In the genomic region with DNA sequence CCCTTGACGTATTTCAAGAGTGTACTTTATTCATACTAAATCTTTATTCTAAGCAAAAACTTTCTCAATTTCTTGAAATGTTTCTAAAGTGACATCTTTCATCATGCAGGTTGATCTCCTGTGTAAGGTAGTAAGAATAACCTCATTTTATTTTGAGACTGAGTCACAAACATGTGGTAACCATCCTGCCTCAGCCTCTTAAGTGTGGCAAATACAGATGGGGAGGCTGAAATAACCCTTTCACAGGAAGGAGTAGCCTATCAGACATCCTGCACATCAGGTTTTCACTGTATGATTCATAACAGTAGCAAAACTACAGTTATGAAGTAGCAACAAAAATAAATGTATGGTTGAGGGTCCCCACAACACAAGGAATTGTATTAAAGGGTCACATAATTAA, we compare ENCODE assay signal across 38 mouse cellular contexts. TPM values are rescaled to one million over a fixed set of nuclear protein-coding genes. Genes with fewer than 3 reads are reported as not detected.
"Had no signal": no experiment of that assay in that cellular context is flagged by ENCODE, and none has a peak within 500 bp of the region (broad histone marks: within the 10 kb centered on the region; RNA-seq: fewer than 3 reads in every experiment).

No protein-coding gene starts in this region.

- H3K27ac ChIP-seq: heart, embryonic 10.5 days; heart, embryonic 13.5 days; heart, embryonic 15.5 days; hindbrain, embryonic 10.5 days; hindbrain, embryonic 12.5 days; hindbrain, embryonic 13.5 days; hindbrain, embryonic 14.5 days; hindbrain, embryonic 15.5 days; hindbrain, postnatal 0 days; intestine, embryonic 15.5 days; kidney, embryonic 15.5 days; kidney, postnatal 0 days; layer of hippocampus, adult 2 months had no signal

- H3K9ac ChIP-seq: heart, embryonic 12.5 days; heart, embryonic 13.5 days; heart, embryonic 15.5 days; hindbrain, embryonic 12.5 days; hindbrain, embryonic 13.5 days; hindbrain, embryonic 14.5 days; hindbrain, embryonic 15.5 days; intestine, embryonic 15.5 days; kidney, embryonic 15.5 days had no signal

- H3K4me3 ChIP-seq: heart, embryonic 10.5 days; heart, embryonic 12.5 days; heart, embryonic 13.5 days; heart, embryonic 15.5 days; hindbrain, embryonic 10.5 days; hindbrain, embryonic 12.5 days; hindbrain, embryonic 13.5 days; hindbrain, embryonic 15.5 days; intestine, embryonic 15.5 days; kidney, embryonic 15.5 days; layer of hippocampus, adult 2 months had no signal

- DNase-seq: heart, postnatal 10 days; heart, postnatal 14 days; heart, postnatal 36 days; heart, postnatal 4 days; kidney, adult 11 months; kidney, adult 18-20 months; kidney, adult 2 months; kidney, adult 8-10 months; kidney, adult 9 months; kidney, postnatal 10 days; kidney, postnatal 14 days; kidney, postnatal 25 days; kidney, postnatal 36 days; kidney, postnatal 4 days; layer of hippocampus, adult 9-11 months; layer of hippocampus, postnatal 36 days had no signal

- H3K4me2 ChIP-seq: heart, embryonic 11.5 days; heart, embryonic 12.5 days; heart, embryonic 13.5 days; heart, embryonic 15.5 days; hindbrain, embryonic 12.5 days; hindbrain, embryonic 13.5 days; hindbrain, embryonic 14.5 days; hindbrain, embryonic 15.5 days; intestine, embryonic 15.5 days; kidney, embryonic 15.5 days had no signal

- H3K27me3 ChIP-seq: heart, embryonic 12.5 days; heart, embryonic 13.5 days; heart, embryonic 15.5 days; hindbrain, embryonic 12.5 days; hindbrain, embryonic 13.5 days; hindbrain, embryonic 15.5 days; intestine, embryonic 15.5 days; kidney, embryonic 15.5 days had no signal

- ATAC-seq: hindbrain, embryonic 16.5 days; hindbrain, postnatal 0 days; inflammation-experienced regulatory T-cells, adult 6 months; intestine, embryonic 15.5 days; intestine, embryonic 16.5 days; intestine, postnatal 0 days had no signal

- H3K9me3 ChIP-seq: heart, embryonic 10.5 days; heart, embryonic 12.5 days; heart, embryonic 13.5 days; heart, embryonic 15.5 days; hindbrain, embryonic 10.5 days; hindbrain, embryonic 12.5 days; hindbrain, embryonic 13.5 days; hindbrain, embryonic 15.5 days; intestine, embryonic 15.5 days; kidney, embryonic 15.5 days had no signal

- H3K4me1 ChIP-seq: heart, embryonic 10.5 days; heart, embryonic 12.5 days; heart, embryonic 13.5 days; heart, embryonic 15.5 days; hindbrain, embryonic 10.5 days; hindbrain, embryonic 12.5 days; hindbrain, embryonic 13.5 days; hindbrain, embryonic 15.5 days; intestine, embryonic 15.5 days; kidney, embryonic 15.5 days had no signal

RNA-seq across cellular contexts. Expression of gene Gm10337, which starts 52.1 kb away (rescaled TPM):
- polyA plus RNA-seq: heart, embryonic 10.5 days; heart, embryonic 12.5 days; heart, postnatal 0 days; inflammation-experienced regulatory T-cells, adult 6 months; intestine, embryonic 15.5 days; intestine, postnatal 0 days; kidney, adult 2 months; kidney, embryonic 14.5 days; large intestine, adult 2 months had no signal
